Mouse (Mus musculus) layer of hippocampus, adult 18-20 months (tissue): ENCODE results near the gene Dhx8. TPM values are rescaled to one million over a fixed set of nuclear protein-coding genes. Genes with fewer than 3 reads are reported as not detected.
A peak's percentile ranks its signal among the peaks of the same experiment; 100 is the strongest.

Source experiments
- DNase-seq, 2 experiments: peaks; one replicate each; pipeline ENCODE4 v3.0.0; 2022; ENCODE audit warnings: low spot score in 2 of 2
- total RNA-seq, 2 experiments: library from RNA; stranded (reverse); gene quantifications; 2 replicates each; pipeline ENCODE4 v1.2.3; 2021

Dhx8 gene
- total RNA-seq, 2 experiments from 2014 or later = 35.2 to 35.9 TPM

GRCm38 (mm10) chr11:101797355-101797754 is 64.6 kb downstream of the Dhx8 start:
- DNase-seq = no peak

GRCm38 (mm10) chr11:101798083-101798482 is 65.4 kb downstream of the Dhx8 start:
- DNase-seq = no peak

- no peak for DNase-seq
Measured at GRCm38 (mm10) chr11:101801386-101801785, 68.7 kb downstream of the Dhx8 start.

GRCm38 (mm10) chr11:101805113-101805704 is 72.5 kb downstream of the Dhx8 start:
- no peak for DNase-seq

DNA sequence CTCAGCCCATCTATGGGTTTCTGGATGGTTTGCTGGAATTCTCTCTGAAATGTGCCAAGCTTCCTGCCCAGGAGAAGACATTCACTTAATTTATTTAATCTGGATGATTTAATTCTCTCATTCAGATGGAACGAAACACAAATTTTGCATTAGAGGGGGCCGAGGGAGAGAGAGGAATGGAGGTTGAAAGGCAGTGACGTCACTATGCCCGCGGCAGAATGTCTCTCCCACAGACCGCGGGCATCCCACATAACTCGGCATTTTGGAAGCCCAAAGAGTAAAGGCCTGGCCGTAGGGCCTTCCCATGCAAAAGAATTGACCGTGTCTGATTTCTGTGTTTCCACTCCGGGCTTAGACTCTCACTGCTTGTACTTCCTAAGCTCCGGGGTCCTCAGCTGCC is 74.0 kb downstream of the Dhx8 start:
- DNase-seq = no peak

DNA sequence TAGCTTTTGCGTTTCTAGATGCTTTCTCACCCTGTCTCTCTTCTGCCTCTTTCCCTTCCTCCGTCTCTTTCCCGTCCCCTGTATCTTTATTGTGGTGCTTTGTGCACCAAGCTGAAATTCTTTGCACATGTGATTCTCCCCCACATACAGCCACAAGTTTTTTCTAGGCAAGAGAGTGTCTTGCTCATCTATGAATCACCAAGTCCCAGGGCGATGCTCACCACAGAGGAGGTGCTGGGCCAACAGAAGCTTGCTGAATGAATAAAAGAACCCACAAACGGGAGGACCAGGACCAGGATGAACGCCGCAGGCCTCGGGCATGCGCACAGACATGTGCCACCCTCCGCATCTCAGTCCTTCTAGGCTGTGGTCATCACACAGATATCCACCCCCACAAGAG is 74.5 kb downstream of the Dhx8 start:
- peak in 1 of 2 experiments; percentile 16 for DNase-seq

DNA sequence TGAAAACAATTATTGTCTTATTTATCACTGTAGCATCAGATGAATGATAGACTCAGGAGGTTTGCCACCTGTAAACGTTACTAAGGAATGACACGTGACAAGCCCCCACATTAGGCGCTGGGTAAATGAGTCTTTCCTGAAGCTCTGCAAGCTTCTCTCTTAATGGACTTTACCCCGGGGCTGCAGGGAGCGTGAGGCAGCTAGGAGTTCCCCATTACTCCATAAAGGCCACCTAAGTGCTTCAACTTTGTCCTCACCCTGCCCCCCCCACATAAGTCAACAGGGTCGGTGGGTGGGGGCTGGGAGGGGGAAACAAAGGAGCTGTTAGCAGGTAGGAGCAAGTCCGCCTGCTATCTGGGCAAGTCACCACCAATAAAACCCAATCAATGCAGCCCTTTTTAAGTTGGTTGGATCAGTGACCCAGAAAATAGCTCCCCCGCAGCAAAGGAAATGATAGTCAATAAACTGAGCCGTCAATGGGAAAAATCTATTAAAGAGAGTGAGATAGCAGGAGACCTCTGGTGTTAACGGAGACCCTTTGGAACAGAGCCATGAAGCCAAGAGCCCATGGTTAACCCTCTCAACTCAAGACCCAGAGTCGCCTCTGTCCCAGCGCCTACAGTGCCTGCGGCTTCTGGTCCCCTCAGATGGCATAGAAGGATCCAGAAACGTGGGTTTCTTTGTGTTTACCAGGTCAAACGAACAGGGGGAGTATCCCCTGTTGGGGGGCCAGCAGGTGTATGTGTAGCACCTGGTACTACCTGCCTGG is 76.5 kb downstream of the Dhx8 start:
- DNase-seq = no peak

DNA sequence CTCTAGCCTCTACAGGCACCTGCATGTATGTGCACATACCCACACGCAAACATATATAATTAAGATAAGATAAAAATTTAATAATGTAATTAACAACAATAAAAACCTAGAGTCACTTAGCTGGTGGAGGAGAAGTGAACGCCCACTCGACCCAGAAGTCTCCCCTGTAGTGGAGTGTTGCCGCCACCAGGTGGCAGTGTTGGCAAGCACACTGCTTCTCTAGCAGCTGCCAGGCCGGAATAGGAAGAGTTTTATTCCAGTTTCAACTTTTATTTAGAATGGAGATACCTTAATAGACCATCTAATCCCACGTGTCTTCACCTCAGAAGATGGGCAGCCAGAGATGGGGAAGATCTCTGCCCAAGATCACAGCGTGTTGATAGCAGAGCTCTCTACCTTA is 80.5 kb downstream of the Dhx8 start:
- peak; percentile 65 to 92 for DNase-seq

- peak; percentile 55 to 77 for DNase-seq
Measured at GRCm38 (mm10) chr11:101814375-101815102, 81.8 kb downstream of the Dhx8 start.

DNA sequence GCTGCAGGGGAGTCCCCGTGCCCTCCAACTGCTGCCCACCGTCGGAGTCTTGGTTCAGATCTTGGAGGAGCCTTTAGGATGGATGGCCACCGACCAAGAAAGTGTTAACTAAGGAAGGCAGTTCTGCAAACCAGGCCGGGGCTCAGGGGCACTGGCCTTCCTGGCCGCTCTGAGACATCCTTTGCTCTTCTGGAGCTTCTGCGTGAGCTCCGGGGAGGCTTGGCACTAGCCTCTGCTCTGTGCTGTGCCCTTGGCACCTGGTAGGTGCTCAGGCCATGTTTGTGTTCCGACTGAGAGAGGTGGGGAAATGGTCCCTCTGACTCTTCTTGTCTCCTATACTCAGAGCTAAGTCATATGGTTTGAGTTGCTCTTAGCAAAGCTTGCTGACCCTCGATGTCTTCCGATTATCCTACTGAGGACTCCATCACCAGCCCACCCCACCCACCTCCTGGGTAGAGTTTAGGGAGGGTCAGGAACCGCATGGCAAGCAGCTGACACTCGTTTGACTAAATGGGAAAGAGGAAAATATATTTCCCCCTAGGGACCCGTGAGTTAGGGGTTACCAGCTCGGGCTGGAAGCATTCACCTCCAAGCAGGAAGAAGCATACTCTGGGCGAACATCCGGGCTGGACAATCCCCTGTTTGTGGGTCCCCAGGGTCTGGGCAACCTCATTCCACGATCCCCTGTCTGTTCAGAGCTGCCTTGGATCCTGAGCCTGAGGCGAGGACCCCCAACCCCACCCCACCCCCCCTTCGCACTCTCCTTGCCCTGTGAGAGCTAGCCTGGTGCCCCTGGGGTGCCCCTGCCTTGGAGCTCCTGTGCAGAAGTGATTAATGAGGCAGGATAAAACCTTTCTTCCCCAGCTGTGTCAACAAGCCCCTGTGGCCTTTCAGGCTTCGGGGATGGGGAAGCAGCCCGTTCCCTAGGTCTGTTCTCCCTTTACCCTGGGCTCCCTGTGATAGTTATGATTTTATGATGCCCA is 82.7 kb downstream of the Dhx8 start:
- DNase-seq = no peak

Other genes with a start within 250 kb of the Dhx8 start
- gene Brca1, start 181.0 kb upstream of the Dhx8 start, total RNA-seq = 1 to 10 TPM in 1 of 2 experiments, under 1 TPM in 1; 0.56 to 1.0 TPM
- gene Nbr1, start 180.8 kb upstream of the Dhx8 start, total RNA-seq = 100 to 1,000 TPM; 134 to 138 TPM
- gene Tmem106a, start 150.7 kb upstream of the Dhx8 start, total RNA-seq = 1 to 10 TPM; 1.2 to 2.0 TPM
- not detected for gene Gm11634, start 133.7 kb upstream of the Dhx8 start, total RNA-seq
- gene Rdm1, start 105.7 kb upstream of the Dhx8 start, total RNA-seq = 10 to 100 TPM; 12.0 to 15.0 TPM
- gene Arl4d, start 67.4 kb upstream of the Dhx8 start, total RNA-seq = 10 to 100 TPM; 16.8 to 32.1 TPM
- gene Etv4, start 52.5 kb downstream of the Dhx8 start, total RNA-seq = 10 to 100 TPM in 1 of 2 experiments, 1 to 10 TPM in 1; 9.0 to 10.6 TPM
- gene Meox1, start 161.5 kb downstream of the Dhx8 start, total RNA-seq = under 1 TPM; 0.64 to 0.86 TPM
- under 1 TPM in 1 of 2 experiments, not detected in 1; 0.15 TPM for gene Sost, start 234.1 kb downstream of the Dhx8 start, total RNA-seq